Mouse (Mus musculus) hindbrain, embryonic 15.5 days (tissue): ENCODE measurements around the gene Arf6. TPM values are rescaled to one million over a fixed set of nuclear protein-coding genes. Genes with fewer than 3 reads are reported as not detected.
"Not testable (repeated sequence)": the region's sequence is repeated elsewhere in the genome, so short reads cannot be mapped to it uniquely, and the experiment has no call there.

ENCODE experiments used
- ATAC-seq: fragments of 200-750 bp; cut with Nextera tagmentation; 2 replicates; pipeline ENCODE4 v1.8.0; 2017; ENCODE audit warnings: low read depth, moderate number of reproducible peaks, moderate TSS enrichment; ENCODE audit not compliant: low FRiP score
- H3K27ac ChIP-seq: fragments of 300-500 bp; sonication (generic); replicated peaks from 2 replicates; pipeline ENCODE4 v1.5.1; 2015; ENCODE audit warnings: mild to moderate bottlenecking, inconsistent platforms
- H3K27me3 ChIP-seq: fragments of 300-500 bp; sonication (generic); 2 replicates; pipeline ENCODE4 v1.6.1; 2015; ENCODE audit warnings: control low read depth, inconsistent platforms
- H3K36me3 ChIP-seq: fragments of 300-500 bp; sonication (generic); 2 replicates; pipeline ENCODE4 v1.6.1; 2015; ENCODE audit warnings: control low read depth, inconsistent platforms
- H3K4me1 ChIP-seq: fragments of 300-500 bp; sonication (generic); replicated peaks from 2 replicates; pipeline ENCODE4 v1.6.1; 2015; ENCODE audit warnings: control low read depth, inconsistent platforms
- H3K4me2 ChIP-seq: fragments of 300-500 bp; sonication (generic); 2 replicates; pipeline ENCODE4 v1.6.1; 2015; ENCODE audit warnings: moderate library complexity, mild to moderate bottlenecking, inconsistent platforms
- H3K4me3 ChIP-seq: fragments of 300-500 bp; sonication (generic); 2 replicates; pipeline ENCODE4 v1.5.1; 2015; ENCODE audit warnings: mild to moderate bottlenecking, inconsistent platforms
- H3K9ac ChIP-seq: fragments of 300-500 bp; sonication (generic); 2 replicates; pipeline ENCODE4 v1.6.1; 2015; ENCODE audit warnings: inconsistent platforms
- H3K9me3 ChIP-seq: fragments of 300-500 bp; sonication (generic); 2 replicates; pipeline ENCODE4 v1.6.1; 2016; ENCODE audit warnings: control low read depth, inconsistent platforms
- WGBS: fragments of 180-500 bp; shearing (Covaris S2); methylation state at CpG from one replicate; pipeline ENCODE4 v1.1.7; 2015; 5-methylcytosine and 5-hydroxymethylcytosine counted together
- polyA plus RNA-seq: library from polyadenylated mRNA; unstranded; fragments of >200 nt; fragmentation: Nextera tagmentation; extraction: Ambion mirVana; gene quantifications from 2 replicates; pipeline ENCODE4 v1.2.1, GENCODE M21; 2015

The Arf6 gene
- polyA plus RNA-seq, 1 experiment from 2014 or later = 30.8 TPM

DNA sequence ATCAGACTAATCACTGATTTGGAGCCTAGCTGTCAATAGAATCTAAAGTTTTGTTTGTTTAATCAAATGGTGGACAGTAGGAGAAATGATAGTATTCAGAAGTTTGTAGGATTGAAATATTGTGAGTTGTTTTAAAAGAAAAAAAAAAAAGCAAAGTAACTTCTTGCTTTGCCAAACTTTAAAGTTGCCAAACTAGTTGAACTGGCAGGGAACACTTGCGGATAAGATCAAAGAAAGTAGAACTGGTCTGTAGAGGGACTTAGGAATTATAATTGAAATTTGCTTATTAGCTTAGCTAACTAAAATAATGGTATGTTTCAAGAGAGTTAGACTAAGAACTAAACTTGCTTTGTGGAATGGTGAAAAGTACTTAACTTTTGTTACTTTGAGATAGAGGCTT is 5.2 kb downstream of the Arf6 start:
- no peaks in the 10 kb centered on the region for H3K36me3 ChIP-seq
- H3K27me3 ChIP-seq = no peaks in the 10 kb centered on the region
- 100% methylated on average over 1 of the region's 1 CpGs for WGBS
- H3K4me1 ChIP-seq = peaks cover 26% of the 10 kb centered on the region
- no peak for ATAC-seq
- no peaks in the 10 kb centered on the region for H3K9me3 ChIP-seq
- no peak overlapping the region for H3K4me2 ChIP-seq
- no peak overlapping the region for H3K27ac ChIP-seq
- no peak overlapping the region for H3K9ac ChIP-seq
- H3K4me3 ChIP-seq = no peak overlapping the region

DNA sequence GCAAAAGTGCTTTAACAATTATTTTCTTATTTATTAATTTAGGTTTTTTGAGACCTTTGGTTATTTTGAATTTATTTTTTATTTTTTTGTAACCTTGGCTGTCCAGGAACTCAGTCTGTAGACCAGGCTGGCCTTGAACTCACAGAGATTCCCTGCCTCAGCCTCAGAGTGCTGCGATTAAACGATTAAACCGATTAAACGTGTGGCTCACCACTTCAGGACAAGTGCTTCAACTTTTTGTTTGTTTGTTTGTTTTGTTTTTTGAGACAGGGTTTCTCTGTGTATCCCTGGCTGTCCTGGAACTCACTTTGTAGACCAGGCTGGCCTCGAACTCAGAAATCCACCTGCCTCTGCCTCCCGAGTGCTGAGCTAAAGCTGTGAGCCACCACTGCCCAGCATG is 5.7 kb downstream of the Arf6 start:
- whole genome bisulfite sequencing = 93% methylated on average over 6 of the region's 6 CpGs
- H3K27me3 ChIP-seq, ATAC-seq, H3K27ac ChIP-seq, H3K4me2 ChIP-seq, H3K9ac ChIP-seq, H3K4me3 ChIP-seq, H3K9me3 ChIP-seq, H3K36me3 ChIP-seq: not testable (repeated sequence)
- H3K4me1 ChIP-seq = peaks cover 26% of the 10 kb centered on the region

DNA sequence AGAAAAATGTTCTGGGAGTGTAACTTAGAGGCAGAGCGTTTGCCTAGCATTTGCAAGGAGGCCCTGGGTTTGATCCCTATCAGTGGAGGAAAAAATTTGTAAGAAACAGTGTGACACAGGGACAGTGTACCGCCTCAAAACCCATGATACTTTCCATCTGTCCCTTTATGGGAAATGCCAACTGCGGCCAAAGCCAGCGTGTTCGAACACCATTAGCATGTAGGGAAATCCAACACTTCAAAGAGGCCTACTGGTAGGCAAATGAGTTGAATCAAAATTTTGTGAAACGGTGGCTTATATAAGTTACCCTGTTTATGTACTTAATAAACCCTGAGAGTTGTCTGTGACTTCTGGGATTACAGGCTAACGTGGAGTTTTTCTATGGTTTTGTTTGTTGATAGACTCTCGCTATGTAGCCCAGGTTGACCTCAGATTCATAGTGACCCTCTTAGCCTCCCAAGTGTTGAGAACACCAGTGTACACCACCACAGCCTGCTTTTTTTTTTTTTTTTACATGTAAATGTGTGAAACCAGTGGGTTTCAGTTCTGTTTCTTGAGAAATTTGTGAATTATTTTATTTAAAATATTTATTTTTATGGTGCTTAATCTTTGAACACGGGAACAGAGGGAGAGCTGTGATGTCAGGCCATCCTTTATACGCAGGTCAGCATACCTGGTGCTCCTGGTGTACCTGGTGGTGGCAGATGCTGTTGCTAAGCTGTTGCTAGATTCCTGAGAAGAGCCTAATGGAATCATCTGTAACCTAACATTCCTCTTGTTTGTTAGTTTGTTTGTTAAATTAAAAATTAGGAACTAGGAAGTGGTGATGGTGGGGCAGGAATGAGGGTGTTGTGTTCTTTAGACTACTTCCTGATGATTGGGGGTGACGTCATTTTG is 6.9 kb downstream of the Arf6 start:
- ATAC-seq = no peak
- no peak overlapping the region for H3K9ac ChIP-seq
- peaks cover 15% of the 10 kb centered on the region for H3K4me1 ChIP-seq
- H3K9me3 ChIP-seq = no peaks in the 10 kb centered on the region
- 93% methylated on average over 11 of the region's 11 CpGs for WGBS
- no peak overlapping the region for H3K4me3 ChIP-seq
- H3K4me2 ChIP-seq = no peak overlapping the region
- no peaks in the 10 kb centered on the region for H3K36me3 ChIP-seq
- no peaks in the 10 kb centered on the region for H3K27me3 ChIP-seq
- H3K27ac ChIP-seq = no peak overlapping the region

DNA sequence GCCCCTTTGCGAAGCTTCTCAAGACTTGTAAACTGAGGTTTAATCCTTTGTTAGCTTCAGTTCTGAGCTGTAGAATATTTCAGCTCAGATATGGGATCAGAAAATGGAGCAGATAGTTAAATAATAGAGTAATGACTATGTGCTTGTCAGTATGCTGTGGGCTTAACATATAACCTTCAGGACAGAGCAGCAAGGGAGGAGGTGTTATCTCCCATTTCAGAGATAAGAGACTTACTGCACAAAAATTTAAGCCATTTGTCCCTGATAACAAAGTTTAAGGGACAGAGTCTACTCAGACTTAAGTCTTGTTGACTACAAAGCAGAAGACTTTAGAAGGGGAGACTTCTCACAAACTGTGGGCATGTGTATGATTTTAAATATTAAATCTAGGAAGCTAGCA is 10.9 kb downstream of the Arf6 start:
- 97% methylated on average over 1 of the region's 1 CpGs for WGBS
- H3K36me3 ChIP-seq = no peaks in the 10 kb centered on the region
- H3K27ac ChIP-seq = no peak overlapping the region
- H3K4me1 ChIP-seq = no peaks in the 10 kb centered on the region
- no peak overlapping the region for H3K4me2 ChIP-seq
- no peak for ATAC-seq
- no peak overlapping the region for H3K4me3 ChIP-seq
- H3K9ac ChIP-seq = no peak overlapping the region
- H3K9me3 ChIP-seq = no peaks in the 10 kb centered on the region
- H3K27me3 ChIP-seq = no peaks in the 10 kb centered on the region

DNA sequence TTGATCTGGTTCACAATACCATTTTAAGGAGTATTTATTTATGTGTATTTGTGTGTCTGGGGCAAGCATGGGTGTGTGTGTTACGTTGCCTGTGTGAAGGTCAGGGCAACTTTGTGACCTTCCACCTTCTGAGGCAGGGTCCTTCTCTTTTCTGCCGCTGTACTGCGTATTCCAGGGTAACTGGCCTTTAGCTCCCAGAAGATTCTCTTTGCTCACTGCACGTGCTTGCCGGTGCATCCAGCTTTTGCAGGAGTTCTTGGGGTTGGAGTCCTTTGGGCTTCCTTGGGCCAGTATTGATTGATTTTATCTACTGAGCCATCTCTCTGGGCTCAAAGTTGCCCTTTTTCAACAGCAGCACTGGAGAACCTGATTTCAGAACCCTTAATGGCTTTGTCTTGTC is 12.7 kb downstream of the Arf6 start:
- H3K27me3 ChIP-seq = no peaks in the 10 kb centered on the region
- no peaks in the 10 kb centered on the region for H3K36me3 ChIP-seq
- no peak overlapping the region for H3K4me3 ChIP-seq
- no peak for ATAC-seq
- H3K9ac ChIP-seq = no peak overlapping the region
- H3K9me3 ChIP-seq = no peaks in the 10 kb centered on the region
- no peak overlapping the region for H3K4me2 ChIP-seq
- WGBS = 94% methylated on average over 5 of the region's 5 CpGs
- H3K27ac ChIP-seq = no peak overlapping the region
- H3K4me1 ChIP-seq = no peaks in the 10 kb centered on the region

GRCm38 (mm10) chr12:69385542-69386280 is 13.8 kb downstream of the Arf6 start:
- 79% methylated on average over 6 of the region's 6 CpGs for WGBS
- Histone ChIP-seq H3K4me1 (no peaks in the 10 kb centered on the region), H3K9ac (no peak overlapping the region), H3K27me3 (no peaks in the 10 kb centered on the region), H3K4me3 (no peak overlapping the region), H3K27ac (no peak overlapping the region), H3K9me3 (no peaks in the 10 kb centered on the region), H3K4me2 (no peak overlapping the region), H3K36me3 (no peaks in the 10 kb centered on the region)
- no peak for ATAC-seq

DNA sequence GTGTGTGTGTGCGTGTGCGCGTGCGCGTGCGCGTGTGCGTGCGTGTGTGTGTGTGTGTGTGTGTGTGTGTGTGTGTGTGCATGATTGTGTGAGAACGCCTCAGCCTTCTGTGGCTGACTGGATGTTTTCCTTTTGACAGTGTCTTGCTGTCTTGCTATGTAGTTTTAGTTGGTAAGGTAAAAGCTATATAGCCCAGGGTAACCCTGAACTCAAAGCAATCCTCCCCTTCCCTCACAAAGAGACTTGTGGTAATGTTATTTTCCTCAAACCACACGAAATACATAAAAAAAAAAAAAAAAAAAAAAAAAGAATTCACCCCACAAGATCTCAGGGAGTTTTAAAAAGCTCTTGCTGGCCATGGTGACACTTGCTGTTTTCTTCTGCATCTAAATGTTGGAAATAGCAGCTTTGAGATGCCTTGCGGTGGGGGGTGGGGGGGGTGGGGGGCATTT is 14.4 kb downstream of the Arf6 start:
- H3K9me3 ChIP-seq = not testable (repeated sequence)

GRCm38 (mm10) chr12:69388321-69388869 is 16.4 kb downstream of the Arf6 start:
- no peaks in the 10 kb centered on the region for H3K9me3 ChIP-seq
- no peak overlapping the region for H3K27ac ChIP-seq
- no peaks in the 10 kb centered on the region for H3K36me3 ChIP-seq
- no peaks in the 10 kb centered on the region for H3K27me3 ChIP-seq
- H3K4me1 ChIP-seq = no peaks in the 10 kb centered on the region
- H3K9ac ChIP-seq = no peak overlapping the region
- no peak overlapping the region for H3K4me2 ChIP-seq
- H3K4me3 ChIP-seq = no peak overlapping the region
- WGBS = 94% methylated on average over 10 of the region's 10 CpGs
- ATAC-seq = no peak

More for the DNA sequence above, 14.4 kb downstream of the Arf6 start:
- 69% methylated on average over 12 of the region's 12 CpGs for WGBS
- H3K4me2 ChIP-seq, H3K36me3 ChIP-seq, H3K27me3 ChIP-seq, H3K4me1 ChIP-seq, ATAC-seq, H3K4me3 ChIP-seq, H3K27ac ChIP-seq, H3K9ac ChIP-seq: not testable (repeated sequence)

GRCm38 (mm10) chr12:69389273-69389938 is 17.5 kb downstream of the Arf6 start:
- no peaks in the 10 kb centered on the region for H3K27me3 ChIP-seq
- no peak overlapping the region for H3K4me2 ChIP-seq
- no peaks in the 10 kb centered on the region for H3K4me1 ChIP-seq
- no peak for ATAC-seq
- H3K4me3 ChIP-seq = no peak overlapping the region
- H3K27ac ChIP-seq = no peak overlapping the region
- 69% methylated on average over 7 of the region's 7 CpGs for WGBS
- no peaks in the 10 kb centered on the region for H3K9me3 ChIP-seq
- no peak overlapping the region for H3K9ac ChIP-seq
- H3K36me3 ChIP-seq = no peaks in the 10 kb centered on the region

DNA sequence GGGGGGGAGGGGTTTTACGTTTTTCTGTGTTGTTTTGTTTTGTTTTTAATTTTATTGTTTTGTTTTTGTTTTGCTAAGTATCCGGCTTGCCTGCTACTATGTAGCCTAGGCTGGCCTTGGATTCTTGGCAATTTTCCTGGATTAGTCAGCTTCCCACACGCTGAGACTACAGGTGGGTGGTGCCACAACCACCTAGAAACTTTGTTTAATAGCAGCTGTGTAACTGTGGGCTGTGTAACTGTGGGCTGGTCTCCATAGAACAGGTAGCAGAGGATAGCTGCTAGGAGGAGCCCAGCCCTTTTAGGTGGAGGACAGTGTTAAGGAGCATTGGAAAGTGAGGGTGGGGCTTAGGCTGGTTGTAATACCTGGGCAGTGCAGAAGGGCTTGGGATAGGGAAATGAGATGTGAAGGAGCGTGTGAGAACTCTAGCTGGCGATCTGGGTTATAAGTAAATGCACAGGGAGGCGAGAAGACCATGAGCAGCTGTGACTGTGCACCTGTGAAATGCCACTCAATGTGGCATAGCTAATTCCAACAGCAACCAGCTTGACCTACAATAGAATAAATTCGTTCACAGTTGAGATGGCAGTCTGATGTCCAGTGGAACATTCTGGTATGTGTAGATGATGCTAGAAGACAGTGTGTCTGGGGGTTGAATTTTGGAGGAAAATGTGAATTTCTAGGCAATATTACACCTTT is 18.2 kb downstream of the Arf6 start:
- Histone ChIP-seq H3K27ac (no peak overlapping the region), H3K4me3 (no peak overlapping the region), H3K27me3 (no peaks in the 10 kb centered on the region), H3K9ac (no peak overlapping the region), H3K9me3 (no peaks in the 10 kb centered on the region), H3K36me3 (no peaks in the 10 kb centered on the region), H3K4me2 (no peak overlapping the region), H3K4me1 (no peaks in the 10 kb centered on the region)
- WGBS = 77% methylated on average over 7 of the region's 7 CpGs
- ATAC-seq = no peak

GRCm38 (mm10) chr12:69393076-69393475 is 21.1 kb downstream of the Arf6 start:
- H3K9me3 ChIP-seq = no peaks in the 10 kb centered on the region
- 78% methylated on average over 10 of the region's 10 CpGs for WGBS
- no peaks in the 10 kb centered on the region for H3K27me3 ChIP-seq
- no peak for ATAC-seq
- no peaks in the 10 kb centered on the region for H3K4me1 ChIP-seq
- H3K27ac ChIP-seq = no peak overlapping the region
- no peak overlapping the region for H3K9ac ChIP-seq
- no peaks in the 10 kb centered on the region for H3K36me3 ChIP-seq
- no peak overlapping the region for H3K4me2 ChIP-seq
- no peak overlapping the region for H3K4me3 ChIP-seq
